Mouse (Mus musculus) fibroblast of lung, adult 2 months (primary cell): ENCODE data around the gene Utp18.

ENCODE experiments used
- DNase-seq: peaks from one replicate; pipeline ENCODE4 v3.0.0-alpha.2; 2011; ENCODE audit warnings: low read depth

The Utp18 gene

GRCm38 (mm10) chr11:93828619-93829326, 56.8 kb downstream of the Utp18 start:
- DNase-seq: no peak

GRCm38 (mm10) chr11:93822261-93822660, 63.3 kb downstream of the Utp18 start:
- DNase-seq: no peak

GRCm38 (mm10) chr11:93821533-93821932, 64.0 kb downstream of the Utp18 start:
- no peak for DNase-seq

GRCm38 (mm10) chr11:93817966-93818738, 67.4 kb downstream of the Utp18 start:
- DNase-seq: no peak

- DNase-seq: no peak
These were observed 72.6 kb downstream of the Utp18 start for GRCm38 (mm10) chr11:93812955-93813354.

GRCm38 (mm10) chr11:93812125-93812868, 73.3 kb downstream of the Utp18 start:
- DNase-seq: peak; percentile 2
